Mouse (Mus musculus) kidney, embryonic 14.5 days (tissue): ENCODE measurements around the gene B4galt1. TPM values are rescaled to one million over a fixed set of nuclear protein-coding genes. Genes with fewer than 3 reads are reported as not detected.

Source experiments
- ATAC-seq: fragments of 200-750 bp; cut with Nextera tagmentation; 2 replicates; pipeline ENCODE4 v1.8.0; 2017; ENCODE audit warnings: moderate number of reproducible peaks, mild to moderate bottlenecking, moderate TSS enrichment, moderate library complexity; ENCODE audit not compliant: low FRiP score, low TSS enrichment
- H3K27ac ChIP-seq: fragments of 300-500 bp; sonication (generic); 2 replicates; pipeline ENCODE4 v1.5.1; 2014; ENCODE audit warnings: low read depth, mild to moderate bottlenecking, low read length, moderate library complexity, mixed read lengths
- H3K27me3 ChIP-seq: fragments of 300-500 bp; sonication (generic); 2 replicates; pipeline ENCODE4 v1.6.1; 2014; ENCODE audit warnings: mild to moderate bottlenecking, low read length; ENCODE audit not compliant: control insufficient read depth, insufficient read depth
- H3K36me3 ChIP-seq: fragments of 300-500 bp; sonication (generic); 2 replicates; pipeline ENCODE4 v1.6.1; 2014; ENCODE audit warnings: low read length, mixed read lengths; ENCODE audit not compliant: control insufficient read depth, insufficient read depth
- H3K4me1 ChIP-seq: fragments of 300-500 bp; sonication (generic); 2 replicates; pipeline ENCODE4 v1.6.1; 2014; ENCODE audit warnings: low read length, mixed read lengths; ENCODE audit not compliant: control insufficient read depth, insufficient read depth
- H3K4me2 ChIP-seq: fragments of 300-500 bp; sonication (generic); replicated peaks from 2 replicates; pipeline ENCODE4 v1.6.1; 2014; ENCODE audit warnings: low read depth, mild to moderate bottlenecking, low read length
- H3K4me3 ChIP-seq: fragments of 300-500 bp; sonication (generic); 2 replicates; pipeline ENCODE4 v1.5.1; 2014; ENCODE audit warnings: mild to moderate bottlenecking, low read length
- H3K9ac ChIP-seq: fragments of 300-500 bp; sonication (generic); 2 replicates; pipeline ENCODE4 v1.6.1; 2014; ENCODE audit warnings: low read depth, mild to moderate bottlenecking, low read length, moderate library complexity
- H3K9me3 ChIP-seq: fragments of 300-500 bp; sonication (generic); 2 replicates; pipeline ENCODE4 v1.6.1; 2016; ENCODE audit warnings: low read length; ENCODE audit not compliant: control insufficient read depth
- WGBS: fragments of 180-500 bp; shearing (Covaris S2); extraction: QIAGEN DNeasy Blood & Tissue Kit; methylation state at CpG from one replicate; pipeline ENCODE4 v1.1.7; 2014; 5-methylcytosine and 5-hydroxymethylcytosine counted together
- polyA plus RNA-seq: library from polyadenylated mRNA; unstranded; fragments of >200 nt; fragmentation: Nextera tagmentation; extraction: Ambion mirVana; gene quantifications from 2 replicates; pipeline ENCODE4 v1.2.1, GENCODE M21; 2014

The B4galt1 gene
- polyA plus RNA-seq, 1 experiment from 2014 or later, result 45.8 TPM

DNA sequence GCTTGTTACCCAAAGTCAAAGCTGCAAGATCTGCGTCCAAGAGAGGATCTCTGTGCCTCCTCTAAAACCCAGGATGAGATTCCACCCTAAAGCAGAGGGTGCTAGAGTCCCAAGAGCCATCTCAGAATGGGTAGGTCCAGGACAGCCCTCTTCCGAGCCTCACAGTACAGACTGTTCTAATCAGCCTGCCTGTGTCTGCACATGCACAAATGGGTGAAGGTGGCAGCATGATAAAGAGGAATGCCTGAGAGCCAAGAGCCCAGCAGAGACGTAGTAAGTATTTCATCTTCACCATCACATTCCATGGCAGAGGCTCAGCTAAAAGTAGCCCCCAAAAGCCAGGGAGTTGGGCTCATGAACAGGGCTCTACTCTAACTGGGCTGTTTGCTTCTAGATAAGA, 4.3 kb downstream of the B4galt1 start:
- no peak overlapping the region for H3K27ac ChIP-seq
- ATAC-seq, result no peak
- no peak overlapping the region for H3K4me3 ChIP-seq
- no peaks in the 10 kb centered on the region for H3K36me3 ChIP-seq
- peaks cover 56% of the 10 kb centered on the region for H3K4me1 ChIP-seq
- WGBS, result 91% methylated on average over 3 of the region's 3 CpGs
- H3K27me3 ChIP-seq, result no peaks in the 10 kb centered on the region
- no peaks in the 10 kb centered on the region for H3K9me3 ChIP-seq
- H3K9ac ChIP-seq, result no peak overlapping the region
- no peak overlapping the region for H3K4me2 ChIP-seq

GRCm38 (mm10) chr4:40848246-40848645, 5.6 kb downstream of the B4galt1 start:
- H3K4me1 ChIP-seq, result peaks cover 66% of the 10 kb centered on the region
- no peak overlapping the region for H3K4me2 ChIP-seq
- no peak overlapping the region for H3K27ac ChIP-seq
- 98% methylated on average over 8 of the region's 8 CpGs for WGBS
- H3K9ac ChIP-seq, result no peak overlapping the region
- H3K27me3 ChIP-seq, result no peaks in the 10 kb centered on the region
- no peaks in the 10 kb centered on the region for H3K36me3 ChIP-seq
- no peak overlapping the region for H3K4me3 ChIP-seq
- no peak for ATAC-seq
- no peaks in the 10 kb centered on the region for H3K9me3 ChIP-seq

GRCm38 (mm10) chr4:40847160-40847559, 6.6 kb downstream of the B4galt1 start:
- no peaks in the 10 kb centered on the region for H3K27me3 ChIP-seq
- no peaks in the 10 kb centered on the region for H3K36me3 ChIP-seq
- H3K9me3 ChIP-seq, result no peaks in the 10 kb centered on the region
- H3K9ac ChIP-seq, result no peak overlapping the region
- H3K27ac ChIP-seq, result no peak overlapping the region
- 76% methylated on average over 4 of the region's 4 CpGs for WGBS
- H3K4me1 ChIP-seq, result peaks cover 63% of the 10 kb centered on the region
- no peak overlapping the region for H3K4me3 ChIP-seq
- ATAC-seq, result no peak
- H3K4me2 ChIP-seq, result no peak overlapping the region

- ATAC-seq, result no peak
- Histone ChIP-seq H3K36me3 (no peaks in the 10 kb centered on the region), H3K27me3 (no peaks in the 10 kb centered on the region), H3K9ac (0 out of 2 replicates have a peak overlapping the region, but pooled peaks have one; percentile 2), H3K4me3 (no peak overlapping the region), H3K4me1 (peaks cover 55% of the 10 kb centered on the region), H3K4me2 (no peak overlapping the region), H3K27ac (peak overlapping the region; percentile 82; the same call in 1 of the 2 replicates), H3K9me3 (no peaks in the 10 kb centered on the region)
- 57% methylated on average over 7 of the region's 7 CpGs for whole genome bisulfite sequencing
Observed at GRCm38 (mm10) chr4:40846143-40846931, 7.5 kb downstream of the B4galt1 start.

DNA sequence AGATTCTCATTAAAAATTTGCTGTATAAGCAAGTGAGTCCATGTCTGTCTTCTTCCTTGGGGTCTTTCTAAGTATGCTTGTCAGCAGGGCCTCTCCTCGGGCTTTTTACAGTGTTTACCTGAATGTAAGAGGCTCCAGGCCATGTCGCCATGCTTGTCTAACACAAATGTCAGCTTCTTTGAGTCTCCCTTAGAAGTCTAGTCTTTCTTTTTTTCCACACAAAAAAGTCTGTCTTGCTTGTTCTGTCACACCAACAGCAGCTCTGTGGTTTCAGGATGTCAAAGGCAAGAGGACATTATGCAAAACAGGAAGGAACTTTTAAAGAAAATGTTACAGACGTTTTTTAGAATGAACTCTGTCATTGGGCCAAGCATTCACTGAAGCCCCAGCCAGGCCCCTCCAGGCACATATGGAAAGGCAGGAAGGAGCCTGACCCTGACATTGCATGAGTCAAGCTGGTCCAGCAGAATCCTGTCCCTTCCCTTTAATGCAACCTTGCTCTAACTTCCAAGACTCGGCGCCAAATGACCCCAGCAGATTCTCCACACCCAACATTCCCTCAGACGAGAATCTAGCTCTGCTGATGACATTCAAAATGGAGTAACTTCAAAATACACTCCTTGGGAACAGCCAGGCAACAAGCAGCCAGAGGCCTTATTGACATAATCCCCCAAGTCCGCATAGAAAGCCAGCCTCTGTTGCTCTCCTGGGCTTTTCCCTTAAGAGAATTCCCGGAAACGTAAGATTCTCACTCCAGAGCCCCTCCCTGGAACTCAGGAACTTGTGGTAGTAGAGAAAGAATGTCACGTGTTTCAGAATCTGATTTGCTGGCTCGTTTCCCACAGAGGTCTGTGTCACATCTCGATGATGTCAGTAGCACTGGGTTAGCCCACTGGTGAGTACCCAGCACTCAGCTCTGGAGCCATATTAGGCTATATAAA, 8.7 kb downstream of the B4galt1 start:
- WGBS, result 52% methylated on average over 12 of the region's 12 CpGs
- H3K27ac ChIP-seq, result peak overlapping the region; percentile 82
- ATAC-seq, result peak; percentile 43; the same call in 1 of the 2 replicates

GRCm38 (mm10) chr4:40844251-40844721, 9.5 kb downstream of the B4galt1 start:
- 6% methylated on average over 5 of the region's 5 CpGs for WGBS
- Histone ChIP-seq H3K27me3 (no peaks in the 10 kb centered on the region), H3K36me3 (no peaks in the 10 kb centered on the region), H3K9ac (no peak overlapping the region), H3K9me3 (no peaks in the 10 kb centered on the region), H3K4me2 (no peak overlapping the region), H3K27ac (peak overlapping the region; percentile 82), H3K4me3 (no peak overlapping the region), H3K4me1 (peaks cover 43% of the 10 kb centered on the region)
- peak; percentile 89 for ATAC-seq

More for the DNA sequence above, 8.7 kb downstream of the B4galt1 start:
- no peak overlapping the region for H3K4me2 ChIP-seq
- no peaks in the 10 kb centered on the region for H3K27me3 ChIP-seq
- peaks cover 43% of the 10 kb centered on the region for H3K4me1 ChIP-seq
- H3K9me3 ChIP-seq, result no peaks in the 10 kb centered on the region
- H3K9ac ChIP-seq, result no peak overlapping the region
- H3K4me3 ChIP-seq, result no peak overlapping the region
- H3K36me3 ChIP-seq, result no peaks in the 10 kb centered on the region

- Histone ChIP-seq H3K4me1 (peaks cover 43% of the 10 kb centered on the region), H3K27me3 (no peaks in the 10 kb centered on the region), H3K9ac (no peak overlapping the region), H3K4me2 (no peak overlapping the region), H3K9me3 (no peaks in the 10 kb centered on the region), H3K27ac (peak overlapping the region; percentile 82), H3K4me3 (no peak overlapping the region), H3K36me3 (no peaks in the 10 kb centered on the region)
- no peak for ATAC-seq
- WGBS, result 54% methylated on average over 8 of the region's 8 CpGs
Observed at GRCm38 (mm10) chr4:40843726-40844125, 10.1 kb downstream of the B4galt1 start.

DNA sequence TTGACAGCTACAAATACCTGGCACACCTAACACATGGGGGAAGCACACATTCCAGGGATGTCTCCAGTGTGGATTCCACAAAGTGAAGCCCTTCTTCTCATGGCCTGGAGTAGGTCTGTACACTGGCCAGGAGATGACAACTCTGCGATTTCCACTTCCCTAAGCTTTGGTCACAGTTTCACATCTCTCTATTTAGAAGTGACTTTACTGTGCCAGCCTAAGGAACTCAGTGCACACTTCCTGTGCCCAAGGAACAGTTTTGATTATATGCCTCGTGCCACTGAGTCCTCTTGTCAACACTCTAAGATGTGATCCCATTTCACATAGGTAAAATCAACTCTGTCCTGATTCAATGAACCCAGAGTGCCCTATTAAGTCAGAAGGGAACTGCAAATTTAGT, 13.4 kb downstream of the B4galt1 start:
- Histone ChIP-seq H3K9ac (no peak overlapping the region), H3K9me3 (no peaks in the 10 kb centered on the region), H3K4me3 (no peak overlapping the region), H3K4me2 (no peak overlapping the region), H3K36me3 (no peaks in the 10 kb centered on the region), H3K27ac (no peak overlapping the region), H3K4me1 (peaks cover 32% of the 10 kb centered on the region; the same call in 1 of the 2 replicates), H3K27me3 (no peaks in the 10 kb centered on the region)
- no peak for ATAC-seq
- 86% methylated on average over 2 of the region's 2 CpGs for WGBS
